Comparison of ENCODE assay signal across 8 mouse cellular contexts in the genomic region with DNA sequence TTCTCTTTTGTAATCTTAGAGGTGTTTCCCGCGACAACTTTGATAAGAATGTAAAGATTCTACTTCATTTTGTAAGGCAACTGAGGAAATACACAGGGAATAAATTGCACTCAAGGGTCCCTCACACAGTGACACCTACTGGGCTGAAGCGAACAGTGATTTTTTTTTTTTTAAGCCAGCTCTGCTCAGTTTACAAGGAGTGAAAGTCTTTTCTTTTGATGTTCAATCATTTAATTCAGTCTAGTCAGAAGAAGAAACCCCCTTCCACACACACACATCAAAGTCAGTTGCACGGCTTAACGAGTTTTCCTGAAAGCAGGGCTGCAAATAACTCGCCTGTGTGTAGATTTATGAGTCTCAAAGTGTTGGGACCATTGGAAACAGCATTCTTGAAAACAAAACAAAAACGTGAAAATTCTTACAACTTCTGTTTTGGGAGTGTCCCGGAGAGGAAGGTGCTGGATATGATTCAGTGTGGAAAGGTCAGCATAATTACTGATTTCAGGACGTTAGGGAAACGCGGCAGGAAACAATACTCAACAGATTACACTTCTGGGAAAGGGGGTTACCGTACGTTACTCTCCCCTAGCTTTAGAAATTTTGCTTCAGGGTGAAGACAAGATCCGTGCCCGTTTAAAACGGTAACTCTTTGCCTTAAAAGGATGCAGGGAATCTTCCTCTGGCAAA. TPM values are rescaled to one million over a fixed set of nuclear protein-coding genes. Genes with fewer than 3 reads are reported as not detected.
DNase-seq lines count a peak whose midpoint lies in the region; ATAC-seq and TF ChIP-seq lines count a peak whose summit lies in the region.

TSS of gene Sema3c (plus strand) at position 588 of the 687 bp plus-strand sequence.

- WGBS in heart, adult 2 months = 1% methylated on average over 16 of the region's 16 CpGs
- WGBS in intestine, embryonic 15.5 days = 2% methylated on average over 16 of the region's 16 CpGs
- WGBS in liver, embryonic 16.5 days (ENCODE audit: insufficient replicate concordance) = 3% methylated on average over 16 of the region's 16 CpGs

- peak within 1 kb of the TSS; percentile 69 for H3K4me2 ChIP-seq in intestine, embryonic 15.5 days (replicated peaks)
- peak within 1 kb of the TSS; percentile 64 for H3K4me2 ChIP-seq in liver, embryonic 16.5 days (ENCODE audit: low read depth, low read length)

- ATAC-seq in intestine, embryonic 15.5 days = peak; percentile 34
- no peak for ATAC-seq in liver, embryonic 16.5 days (ENCODE audit: low read depth)

- H3K4me3 ChIP-seq in heart, adult 2 months = peak within 1 kb of the TSS; percentile 65
- H3K4me3 ChIP-seq in bone marrow macrophage, adult 2 months (ENCODE audit: insufficient read depth, low read length) = peak within 1 kb of the TSS; percentile 70
- peak within 1 kb of the TSS; percentile 47 for H3K4me3 ChIP-seq in intestine, embryonic 15.5 days (replicated peaks)
- peak within 1 kb of the TSS; percentile 43 for H3K4me3 ChIP-seq in liver, embryonic 16.5 days (ENCODE audit: low read depth, low read length)

- no peaks in the 10 kb centered on the region for H3K4me1 ChIP-seq in heart, adult 2 months (ENCODE audit: control insufficient read depth, insufficient read depth, low read length)
- H3K4me1 ChIP-seq in bone marrow macrophage, adult 2 months (ENCODE audit: control insufficient read depth, insufficient read depth, low read length) = no peaks in the 10 kb centered on the region
- no peaks in the 10 kb centered on the region for H3K4me1 ChIP-seq in intestine, embryonic 15.5 days (replicated peaks)
- H3K4me1 ChIP-seq in liver, embryonic 16.5 days (ENCODE audit: control insufficient read depth, low read depth, low read length) = no peaks in the 10 kb centered on the region

- H3K27ac ChIP-seq in heart, adult 2 months = peak within 1 kb of the TSS; percentile 63
- H3K27ac ChIP-seq in bone marrow macrophage, adult 2 months (ENCODE audit: insufficient read depth, low read depth, low read length) = no peak within 1 kb of the TSS
- peak within 1 kb of the TSS; percentile 80 for H3K27ac ChIP-seq in intestine, embryonic 15.5 days
- no peak within 1 kb of the TSS for H3K27ac ChIP-seq in liver, embryonic 16.5 days (ENCODE audit: low read length)

- no peaks in the 10 kb centered on the region for H3K9me3 ChIP-seq in intestine, embryonic 15.5 days
- no peaks in the 10 kb centered on the region for H3K9me3 ChIP-seq in liver, embryonic 16.5 days (replicated peaks; ENCODE audit: control insufficient read depth, low read length)

- peak in 1 of 2 experiments; percentile 16 for DNase-seq in heart, adult 2 months
- DNase-seq in heart, adult 9 months (ENCODE audit: low spot score in 2 of 2) = no peak
- DNase-seq in gastrocnemius, postnatal 10 days = no peak
- peak; percentile 69 for DNase-seq in retina, embryonic 14.5 days (ENCODE audit: low spot score)
- DNase-seq in urinary bladder, adult 18-20 months (ENCODE audit: low spot score in 2 of 2) = no peak

- TF ChIP-seq POLR2A in heart, adult 2 months (IDR thresholded peaks at IDR 0.05; ENCODE audit: insufficient read depth, low read depth, low read length) = no peak
- TF ChIP-seq POLR2A in bone marrow macrophage, adult 2 months (IDR thresholded peaks at IDR 0.05; ENCODE audit: borderline replicate concordance, low read depth, low read length) = no peak

- no peak for TF ChIP-seq EP300 in heart, adult 2 months (IDR thresholded peaks at IDR 0.05; ENCODE audit: insufficient read depth, low read depth, low read length)

- no peaks in the 10 kb centered on the region for H3K27me3 ChIP-seq in heart, adult 2 months (ENCODE audit: control insufficient read depth, insufficient read depth, low read length)
- H3K27me3 ChIP-seq in intestine, embryonic 15.5 days (replicated peaks) = no peaks in the 10 kb centered on the region
- peaks cover 17% of the 10 kb centered on the region for H3K27me3 ChIP-seq in liver, embryonic 16.5 days (ENCODE audit: control insufficient read depth, insufficient read depth, low read depth, low read length)

- peak within 1 kb of the TSS; percentile 47 for H3K9ac ChIP-seq in heart, adult 2 months (ENCODE audit: low read depth, low read length)
- H3K9ac ChIP-seq in intestine, embryonic 15.5 days = peak within 1 kb of the TSS; percentile 51
- no peak within 1 kb of the TSS for H3K9ac ChIP-seq in liver, embryonic 16.5 days (ENCODE audit: low read depth, low read length)

- H3K79me2 ChIP-seq in heart, adult 2 months (replicated peaks; ENCODE audit: control insufficient read depth, insufficient read depth, low read length) = no peaks in the 10 kb centered on the region

- TF ChIP-seq CTCF in heart, adult 2 months (IDR thresholded peaks at IDR 0.05) = peak; percentile 66
- no peak for TF ChIP-seq CTCF in bone marrow macrophage, adult 2 months (IDR thresholded peaks at IDR 0.05; ENCODE audit: low read depth, low read length)

- no peaks in the 10 kb centered on the region for H3K36me3 ChIP-seq in heart, adult 2 months (ENCODE audit: control insufficient read depth, insufficient read depth, low read length)
- H3K36me3 ChIP-seq in intestine, embryonic 15.5 days = no peaks in the 10 kb centered on the region
- no peaks in the 10 kb centered on the region for H3K36me3 ChIP-seq in liver, embryonic 16.5 days (ENCODE audit: control insufficient read depth, insufficient read depth)

- intact Hi-C loops in heart, adult 2 months (cut with DNase I) = loop anchor here (1.0 to 10.0 kb wide), 3 partner anchors 192 to 627 kb away; no protein-coding TSS in a partner anchor

RNA-seq across cellular contexts. Expression of gene Sema3c, which starts in this region (rescaled TPM):
- total RNA-seq in heart, adult 2 months (2021) = 10 to 100 TPM; 14.0 to 14.3 TPM
- polyA plus RNA-seq in heart, adult 2 months (2012; rRNA removed) = 3.9 and 7.4 TPM in 2 replicates
- 0.61 and 0.78 TPM in 2 replicates for polyA plus RNA-seq in bone marrow macrophage, adult 2 months (2012; ENCODE audit: insufficient read depth, insufficient read length, missing spikeins)
- 100 to 1,000 TPM; 112 to 129 TPM for total RNA-seq in gastrocnemius, postnatal 10 days (2021)
- polyA plus RNA-seq in intestine, embryonic 15.5 days (2015; fragmentation: Nextera tagmentation; extraction: Ambion mirVana) = 38.1 and 43.6 TPM in 2 replicates
- 0.54 and 1.3 TPM in 2 replicates for polyA plus RNA-seq in liver, embryonic 16.5 days (2015; fragmentation: Nextera tagmentation; extraction: Ambion mirVana)

Comparison
In these comparisons a context has a peak if more than half of its experiments do, and no peak if none do; other contexts are left out.
1. RNA of gene Sema3c (total RNA-seq): 112 to 129 TPM in gastrocnemius, postnatal 10 days; 14.0 to 14.3 TPM in heart, adult 2 months; every median in the first group is over 4 times any median in the second.
2. H3K27ac ChIP-seq: peak in heart, adult 2 months (single experiment) and intestine, embryonic 15.5 days (single experiment); none in bone marrow macrophage, adult 2 months (single experiment) and liver, embryonic 16.5 days (single experiment).
3. Peak in every context shown above with its lines, with median percentiles within 50 percentile points of each other: H3K4me3 ChIP-seq.